Mouse (Mus musculus): Measurements from ENCODE around the gene Corin. TPM values are rescaled to one million over a fixed set of nuclear protein-coding genes. Genes with fewer than 3 reads are reported as not detected.

The Corin gene
- polyA plus RNA-seq, 1 experiment from 2014 or later: 8.8 TPM

DNA sequence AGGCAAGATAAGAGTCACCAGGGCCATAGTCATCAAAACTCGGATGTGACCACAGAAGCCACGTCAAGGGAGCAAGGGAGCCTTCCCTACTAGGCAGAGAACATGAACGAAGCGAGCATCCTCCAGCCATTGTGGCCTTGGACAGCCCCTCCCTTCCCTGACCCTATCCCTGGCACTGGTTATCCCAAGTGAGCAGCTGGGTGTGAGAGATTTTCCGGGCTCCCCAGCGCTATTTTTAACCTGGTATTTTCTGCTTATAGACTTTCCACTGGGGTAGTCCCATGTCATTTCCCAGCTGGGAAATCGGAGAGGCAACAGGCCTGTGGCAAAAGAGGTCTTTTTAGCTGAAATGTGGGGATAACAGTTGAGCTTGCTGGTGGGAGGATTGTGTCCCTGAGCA lies 10.4 kb downstream of the Corin start:
- 83% methylated on average over 7 of the region's 7 CpGs for WGBS
- H3K9ac ChIP-seq (ENCODE audit: low read depth, low read length): no peak overlapping the region
- no peaks in the 10 kb centered on the region for H3K4me1 ChIP-seq (replicated peaks; ENCODE audit: control insufficient read depth, insufficient read depth, low read length)

DNA sequence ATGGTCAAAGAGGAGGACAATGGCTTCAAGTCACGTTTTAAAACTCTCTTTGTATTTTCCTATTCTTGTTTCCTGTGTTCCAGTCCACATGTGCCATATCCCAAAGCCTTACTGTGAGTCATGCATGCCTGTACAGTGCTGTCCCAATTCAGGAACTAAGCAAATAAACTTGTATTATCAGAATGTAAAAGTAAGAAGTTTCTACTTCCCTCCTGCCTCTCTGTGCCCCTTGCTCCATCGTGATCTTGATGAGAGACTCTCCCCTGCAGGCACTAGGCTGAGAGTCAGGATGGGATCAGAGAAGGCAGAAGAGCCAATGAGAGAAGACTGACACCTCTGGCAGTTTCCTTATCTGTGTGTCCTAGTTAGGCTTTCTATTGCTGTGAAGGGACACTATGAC lies 13.0 kb downstream of the Corin start:
- DNase-seq (ENCODE audit: low spot score) (no peak), ATAC-seq (ENCODE audit: low FRiP score) (no peak)
- 79% methylated on average over 2 of the region's 2 CpGs for WGBS
- Histone ChIP-seq H3K9me3 (ENCODE audit: control insufficient read depth, low read length) (no peaks in the 10 kb centered on the region), H3K36me3 (ENCODE audit: control insufficient read depth, insufficient read depth, low read length) (no peaks in the 10 kb centered on the region), H3K4me3 (ENCODE audit: low read depth, low read length) (no peak overlapping the region), H3K4me1 (replicated peaks; ENCODE audit: control insufficient read depth, insufficient read depth, low read length) (no peaks in the 10 kb centered on the region), H3K27me3 (ENCODE audit: control insufficient read depth, insufficient read depth, low read length) (no peaks in the 10 kb centered on the region), H3K9ac (ENCODE audit: low read depth, low read length) (no peak overlapping the region), H3K4me2 (replicated peaks; ENCODE audit: low read depth, low read length) (no peak overlapping the region), H3K27ac (ENCODE audit: low read depth, low read length) (no peak overlapping the region)

More for the DNA sequence above, 10.4 kb downstream of the Corin start:
- ATAC-seq (ENCODE audit: low FRiP score): no peak
- H3K27me3 ChIP-seq (ENCODE audit: control insufficient read depth, insufficient read depth, low read length): no peaks in the 10 kb centered on the region
- H3K4me3 ChIP-seq (ENCODE audit: low read depth, low read length): no peak overlapping the region
- H3K27ac ChIP-seq (ENCODE audit: low read depth, low read length): no peak overlapping the region
- H3K4me2 ChIP-seq (replicated peaks; ENCODE audit: low read depth, low read length): no peak overlapping the region
- H3K36me3 ChIP-seq (ENCODE audit: control insufficient read depth, insufficient read depth, low read length): no peaks in the 10 kb centered on the region
- no peak for DNase-seq (ENCODE audit: low spot score)
- H3K9me3 ChIP-seq (ENCODE audit: control insufficient read depth, low read length): no peaks in the 10 kb centered on the region

DNA sequence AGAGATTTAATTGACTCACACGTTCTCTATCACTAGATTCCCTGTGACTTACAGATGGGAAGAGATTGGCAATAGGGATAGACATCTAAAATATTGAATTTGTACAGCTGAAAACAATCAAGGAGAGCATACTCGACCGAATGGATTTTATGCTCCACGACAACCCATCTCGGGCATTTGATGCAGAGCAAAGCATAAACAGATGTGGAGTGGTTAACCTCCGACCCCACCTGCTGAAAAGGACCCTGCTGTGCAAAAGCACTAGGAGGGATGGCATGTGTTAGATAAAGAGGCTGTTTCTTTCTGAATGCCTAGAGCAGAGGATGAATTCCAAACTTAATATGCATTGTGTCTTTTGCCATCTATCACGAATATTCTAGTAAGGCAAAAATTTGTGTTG lies 23.8 kb downstream of the Corin start:
- Histone ChIP-seq H3K27ac (ENCODE audit: low read depth, low read length) (no peak overlapping the region), H3K4me1 (replicated peaks; ENCODE audit: control insufficient read depth, insufficient read depth, low read length) (no peaks in the 10 kb centered on the region), H3K27me3 (ENCODE audit: control insufficient read depth, insufficient read depth, low read length) (no peaks in the 10 kb centered on the region), H3K4me3 (ENCODE audit: low read depth, low read length) (no peak overlapping the region), H3K9ac (ENCODE audit: low read depth, low read length) (no peak overlapping the region), H3K9me3 (ENCODE audit: control insufficient read depth, low read length) (no peaks in the 10 kb centered on the region), H3K36me3 (ENCODE audit: control insufficient read depth, insufficient read depth, low read length) (no peaks in the 10 kb centered on the region), H3K4me2 (replicated peaks; ENCODE audit: low read depth, low read length) (no peak overlapping the region)
- 29% methylated on average over 7 of the region's 7 CpGs for WGBS
- DNase-seq (ENCODE audit: low spot score) (peak; percentile 27), ATAC-seq (ENCODE audit: low FRiP score) (no peak)

DNA sequence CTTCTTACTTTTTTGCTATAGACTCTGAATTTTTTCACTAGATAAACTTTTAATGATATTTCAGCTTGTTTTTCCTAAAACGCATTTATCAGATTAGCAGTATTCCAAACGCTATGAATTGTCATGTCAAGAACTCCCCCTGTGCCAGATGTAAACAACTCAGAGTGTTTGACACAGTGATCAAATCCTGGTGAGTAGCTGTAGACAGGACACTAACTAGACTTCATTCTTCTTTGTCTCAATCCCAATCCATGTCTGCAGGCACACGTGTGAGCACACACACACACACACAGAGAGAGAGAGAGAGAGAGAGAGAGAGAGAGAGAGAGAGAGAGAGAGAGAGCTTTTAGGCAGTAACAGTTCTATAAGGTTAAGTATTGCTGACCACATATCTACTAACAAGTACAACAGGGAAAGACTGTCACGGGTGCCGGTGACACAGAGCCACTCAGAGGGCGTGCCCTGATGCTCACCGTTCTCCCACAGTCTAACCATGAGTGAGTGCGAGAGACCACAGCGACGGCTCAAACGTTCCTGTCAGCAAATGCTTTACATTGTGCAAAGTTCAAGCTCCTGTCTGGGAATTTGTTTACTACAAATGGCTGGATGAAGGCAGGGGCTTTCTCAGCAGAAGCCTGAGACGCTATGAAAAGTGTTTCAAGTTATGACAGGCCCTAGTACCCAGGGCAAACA lies 31.8 kb downstream of the Corin start:
- H3K27me3 ChIP-seq (ENCODE audit: control insufficient read depth, insufficient read depth, low read length): no peaks in the 10 kb centered on the region
- WGBS: 72% methylated on average over 12 of the region's 12 CpGs
- no peaks in the 10 kb centered on the region for H3K9me3 ChIP-seq (ENCODE audit: control insufficient read depth, low read length)
- H3K4me1 ChIP-seq (replicated peaks; ENCODE audit: control insufficient read depth, insufficient read depth, low read length): no peaks in the 10 kb centered on the region
- no peak overlapping the region for H3K4me2 ChIP-seq (replicated peaks; ENCODE audit: low read depth, low read length)
- DNase-seq (ENCODE audit: low spot score) (no peak), ATAC-seq (ENCODE audit: low FRiP score) (no peak)
- no peak overlapping the region for H3K4me3 ChIP-seq (ENCODE audit: low read depth, low read length)
- no peak overlapping the region for H3K9ac ChIP-seq (ENCODE audit: low read depth, low read length)
- no peak overlapping the region for H3K27ac ChIP-seq (ENCODE audit: low read depth, low read length)
- H3K36me3 ChIP-seq (ENCODE audit: control insufficient read depth, insufficient read depth, low read length): no peaks in the 10 kb centered on the region

DNA sequence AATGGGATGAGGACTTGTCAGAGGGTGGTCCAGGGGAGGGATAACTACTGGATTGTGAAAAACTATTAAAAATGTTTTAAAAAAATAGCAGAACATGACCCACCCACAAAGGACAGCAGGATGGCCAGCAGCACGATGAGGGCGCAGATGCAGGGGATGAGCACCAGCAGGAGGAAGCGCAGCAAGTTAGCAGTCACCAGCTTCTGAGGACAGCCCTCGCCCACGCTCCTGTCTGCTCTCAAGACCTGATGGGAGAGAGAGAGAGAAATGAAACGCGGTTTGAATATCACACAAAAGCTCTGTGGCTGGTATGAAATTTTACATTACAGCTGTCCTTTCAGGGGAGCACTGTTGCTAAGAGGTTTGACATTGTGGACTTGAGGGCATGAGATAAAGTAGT lies 32.5 kb downstream of the Corin start:
- no peak overlapping the region for H3K4me3 ChIP-seq (ENCODE audit: low read depth, low read length)

DNA sequence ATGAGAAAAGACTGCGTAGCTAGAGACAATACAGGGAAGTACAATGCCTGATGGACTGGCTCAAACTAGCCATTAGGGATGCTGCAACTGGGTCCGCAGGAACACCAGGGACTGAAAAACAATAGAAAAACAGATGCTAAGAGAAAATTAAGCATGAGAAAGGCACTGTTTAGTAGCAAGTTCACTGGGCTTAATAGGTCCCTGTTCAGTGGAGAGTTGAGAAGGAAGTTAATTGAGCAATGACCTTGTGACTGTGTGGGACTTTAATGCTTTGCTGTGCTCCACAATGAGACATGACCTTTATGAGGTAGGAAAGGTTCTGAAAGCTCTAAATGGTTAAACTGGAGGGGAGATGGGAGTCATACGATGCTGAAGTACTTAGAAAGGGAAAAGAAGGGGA lies 39.3 kb downstream of the Corin start:
- WGBS: 75% methylated on average over 3 of the region's 3 CpGs
- H3K36me3 ChIP-seq (ENCODE audit: control insufficient read depth, insufficient read depth, low read length): no peaks in the 10 kb centered on the region
- DNase-seq (ENCODE audit: low spot score) (no peak), ATAC-seq (ENCODE audit: low FRiP score) (no peak)
- H3K4me3 ChIP-seq (ENCODE audit: low read depth, low read length): no peak overlapping the region
- no peaks in the 10 kb centered on the region for H3K27me3 ChIP-seq (ENCODE audit: control insufficient read depth, insufficient read depth, low read length)
- H3K9me3 ChIP-seq (ENCODE audit: control insufficient read depth, low read length): no peaks in the 10 kb centered on the region
- no peak overlapping the region for H3K27ac ChIP-seq (ENCODE audit: low read depth, low read length)
- H3K4me2 ChIP-seq (replicated peaks; ENCODE audit: low read depth, low read length): no peak overlapping the region
- H3K4me1 ChIP-seq (replicated peaks; ENCODE audit: control insufficient read depth, insufficient read depth, low read length): no peaks in the 10 kb centered on the region
- H3K9ac ChIP-seq (ENCODE audit: low read depth, low read length): no peak overlapping the region

More for the DNA sequence above, 32.5 kb downstream of the Corin start:
- H3K27me3 ChIP-seq (ENCODE audit: control insufficient read depth, insufficient read depth, low read length): no peaks in the 10 kb centered on the region
- no peak overlapping the region for H3K4me2 ChIP-seq (replicated peaks; ENCODE audit: low read depth, low read length)
- H3K27ac ChIP-seq (ENCODE audit: low read depth, low read length): no peak overlapping the region
- 79% methylated on average over 7 of the region's 7 CpGs for WGBS
- ATAC-seq (ENCODE audit: low FRiP score): no peak
- no peaks in the 10 kb centered on the region for H3K36me3 ChIP-seq (ENCODE audit: control insufficient read depth, insufficient read depth, low read length)
- no peak overlapping the region for H3K9ac ChIP-seq (ENCODE audit: low read depth, low read length)
- DNase-seq (ENCODE audit: low spot score): no peak
- H3K9me3 ChIP-seq (ENCODE audit: control insufficient read depth, low read length): no peaks in the 10 kb centered on the region
- H3K4me1 ChIP-seq (replicated peaks; ENCODE audit: control insufficient read depth, insufficient read depth, low read length): no peaks in the 10 kb centered on the region

DNA sequence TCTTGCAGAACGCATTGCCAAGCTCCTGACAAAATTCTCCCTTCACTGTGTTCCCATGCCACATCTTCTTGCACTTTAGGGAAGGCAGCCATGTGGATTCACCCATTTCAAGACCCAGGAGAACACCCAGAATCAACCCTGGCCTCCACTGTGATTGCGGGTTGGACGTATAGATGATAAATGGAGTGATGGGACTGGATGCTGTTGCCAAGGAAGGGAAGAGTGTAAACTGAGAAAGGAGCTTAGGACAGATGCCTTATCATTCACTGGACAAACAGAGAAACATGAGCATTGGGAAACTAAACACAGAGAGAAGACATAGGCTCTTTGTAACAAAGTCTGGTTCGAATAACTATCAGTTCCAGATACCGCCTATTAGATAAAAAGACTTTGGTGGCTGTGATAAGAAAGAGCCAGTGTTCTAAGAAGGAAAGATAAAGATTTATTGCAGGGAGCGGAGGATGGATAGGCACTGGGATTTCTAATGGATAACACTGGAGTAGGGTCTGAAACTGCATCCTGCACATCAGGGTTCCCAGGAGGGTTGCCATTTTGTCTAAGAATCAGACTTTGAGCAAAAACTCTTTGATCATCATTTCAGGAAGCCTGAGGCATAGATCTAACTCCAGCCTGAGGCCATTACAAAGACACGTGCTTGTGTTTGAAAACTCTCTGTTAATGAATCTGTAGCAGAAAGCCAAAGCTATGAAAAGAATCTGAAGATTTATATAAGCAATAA lies 44.7 kb downstream of the Corin start:
- 87% methylated on average over 7 of the region's 7 CpGs for WGBS

DNA sequence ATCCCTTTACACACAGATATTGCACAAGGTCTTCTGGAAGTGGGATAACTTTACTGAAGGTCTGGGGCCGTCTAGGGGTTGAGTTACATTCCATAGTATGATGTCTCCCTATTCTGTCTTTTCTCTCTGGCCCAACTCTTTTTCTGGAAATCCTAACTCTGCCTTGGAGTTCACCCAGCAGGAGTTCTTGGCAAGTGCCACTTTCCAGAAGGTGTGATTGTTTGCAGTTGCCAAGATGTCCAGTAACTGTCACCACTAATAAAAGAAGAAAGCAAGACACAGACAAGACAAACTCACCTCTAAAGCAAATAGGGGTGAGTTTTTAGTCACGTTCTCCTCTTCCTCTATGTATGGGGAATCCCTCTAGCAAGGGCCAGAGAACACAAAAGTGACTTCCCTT lies 50.6 kb downstream of the Corin start:
- ATAC-seq (ENCODE audit: low FRiP score) (no peak), DNase-seq (ENCODE audit: low spot score) (no peak)
- H3K9me3 ChIP-seq (ENCODE audit: control insufficient read depth, low read length): no peaks in the 10 kb centered on the region
- H3K4me2 ChIP-seq (replicated peaks; ENCODE audit: low read depth, low read length): no peak overlapping the region
- no peaks in the 10 kb centered on the region for H3K27me3 ChIP-seq (ENCODE audit: control insufficient read depth, insufficient read depth, low read length)
- no peak overlapping the region for H3K9ac ChIP-seq (ENCODE audit: low read depth, low read length)
- WGBS: 66% methylated on average over 2 of the region's 2 CpGs
- H3K4me3 ChIP-seq (ENCODE audit: low read depth, low read length): no peak overlapping the region
- H3K36me3 ChIP-seq (ENCODE audit: control insufficient read depth, insufficient read depth, low read length): no peaks in the 10 kb centered on the region
- H3K4me1 ChIP-seq (replicated peaks; ENCODE audit: control insufficient read depth, insufficient read depth, low read length): no peaks in the 10 kb centered on the region
- H3K27ac ChIP-seq (ENCODE audit: low read depth, low read length): no peak overlapping the region

More for the DNA sequence above, 44.7 kb downstream of the Corin start:
- Histone ChIP-seq H3K9ac (ENCODE audit: low read depth, low read length) (no peak overlapping the region), H3K4me2 (replicated peaks; ENCODE audit: low read depth, low read length) (no peak overlapping the region), H3K4me1 (replicated peaks; ENCODE audit: control insufficient read depth, insufficient read depth, low read length) (no peaks in the 10 kb centered on the region), H3K27me3 (ENCODE audit: control insufficient read depth, insufficient read depth, low read length) (no peaks in the 10 kb centered on the region), H3K4me3 (ENCODE audit: low read depth, low read length) (no peak overlapping the region), H3K36me3 (ENCODE audit: control insufficient read depth, insufficient read depth, low read length) (no peaks in the 10 kb centered on the region), H3K27ac (ENCODE audit: low read depth, low read length) (no peak overlapping the region), H3K9me3 (ENCODE audit: control insufficient read depth, low read length) (no peaks in the 10 kb centered on the region)
- no peak for ATAC-seq (ENCODE audit: low FRiP score)
- no peak for DNase-seq (ENCODE audit: low spot score)

DNA sequence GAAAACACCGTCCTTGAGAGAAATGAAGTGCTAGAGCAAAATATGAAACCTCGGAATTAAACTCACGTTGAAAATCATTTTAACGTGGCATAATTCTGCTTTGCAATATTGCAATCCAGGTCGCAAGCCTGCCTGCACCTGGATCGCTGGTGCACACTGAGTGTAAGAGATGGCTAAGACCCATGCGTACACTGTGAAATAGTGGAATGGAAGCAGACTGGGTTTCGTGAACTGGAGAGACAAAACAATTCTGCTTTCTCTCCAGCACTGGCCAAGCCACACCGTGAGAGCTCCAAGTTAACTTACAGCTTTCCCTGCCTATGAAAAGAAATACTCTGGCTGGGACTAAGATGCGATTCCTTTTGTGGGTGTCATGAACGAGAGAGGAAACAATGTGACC lies 51.1 kb downstream of the Corin start:
- ATAC-seq (ENCODE audit: low FRiP score) (no peak), DNase-seq (ENCODE audit: low spot score) (no peak)
- no peak overlapping the region for H3K9ac ChIP-seq (ENCODE audit: low read depth, low read length)
- H3K27ac ChIP-seq (ENCODE audit: low read depth, low read length): no peak overlapping the region
- no peaks in the 10 kb centered on the region for H3K36me3 ChIP-seq (ENCODE audit: control insufficient read depth, insufficient read depth, low read length)
- H3K9me3 ChIP-seq (ENCODE audit: control insufficient read depth, low read length): no peaks in the 10 kb centered on the region
- no peak overlapping the region for H3K4me2 ChIP-seq (replicated peaks; ENCODE audit: low read depth, low read length)
- no peaks in the 10 kb centered on the region for H3K27me3 ChIP-seq (ENCODE audit: control insufficient read depth, insufficient read depth, low read length)
- H3K4me1 ChIP-seq (replicated peaks; ENCODE audit: control insufficient read depth, insufficient read depth, low read length): no peaks in the 10 kb centered on the region
- WGBS: 82% methylated on average over 11 of the region's 11 CpGs
- H3K4me3 ChIP-seq (ENCODE audit: low read depth, low read length): no peak overlapping the region
